Mouse (Mus musculus): ENCODE measurements at regions not wholly inside any gene's neighbourhood (a gene's known extent, or its start where the extent isn't known, plus 50 kb on each side); places are given as distances from the start of the nearest gene placed in this dataset.
A peak's percentile ranks its signal among the peaks of the same experiment; 100 is the strongest.

- Histone ChIP-seq H3K4me1 (ENCODE audit: control insufficient read depth, insufficient read depth, low read length) (no peaks in the 10 kb centered on the region), H3K27ac (replicated peaks; ENCODE audit: low read depth, low read length) (no peak overlapping the region), H3K36me3 (ENCODE audit: control insufficient read depth, insufficient read depth, low read length) (no peaks in the 10 kb centered on the region), H3K27me3 (ENCODE audit: control insufficient read depth, insufficient read depth, low read length) (no peaks in the 10 kb centered on the region), H3K9me3 (ENCODE audit: control insufficient read depth, low read length) (no peaks in the 10 kb centered on the region), H3K4me2 (replicated peaks; ENCODE audit: low read depth, low read length, severe bottlenecking) (no peak overlapping the region), H3K9ac (ENCODE audit: low read depth, low read length, severe bottlenecking) (no peak overlapping the region), H3K4me3 (replicated peaks; ENCODE audit: low read length) (no peak overlapping the region)
- DNase-seq (ENCODE audit: low spot score) = no peak
- no peak for ATAC-seq (ENCODE audit: low FRiP score, low read depth)
- no peak for TF ChIP-seq POLR2A (IDR thresholded peaks at IDR 0.05; ENCODE audit: borderline replicate concordance, extremely low read depth, insufficient read depth, insufficient read length)
- WGBS = 58% methylated on average over 3 of the region's 3 CpGs
Observed at GRCm38 (mm10) chr3:141140606-141141005, 71.5 kb downstream of the Pdha2 start.

DNA sequence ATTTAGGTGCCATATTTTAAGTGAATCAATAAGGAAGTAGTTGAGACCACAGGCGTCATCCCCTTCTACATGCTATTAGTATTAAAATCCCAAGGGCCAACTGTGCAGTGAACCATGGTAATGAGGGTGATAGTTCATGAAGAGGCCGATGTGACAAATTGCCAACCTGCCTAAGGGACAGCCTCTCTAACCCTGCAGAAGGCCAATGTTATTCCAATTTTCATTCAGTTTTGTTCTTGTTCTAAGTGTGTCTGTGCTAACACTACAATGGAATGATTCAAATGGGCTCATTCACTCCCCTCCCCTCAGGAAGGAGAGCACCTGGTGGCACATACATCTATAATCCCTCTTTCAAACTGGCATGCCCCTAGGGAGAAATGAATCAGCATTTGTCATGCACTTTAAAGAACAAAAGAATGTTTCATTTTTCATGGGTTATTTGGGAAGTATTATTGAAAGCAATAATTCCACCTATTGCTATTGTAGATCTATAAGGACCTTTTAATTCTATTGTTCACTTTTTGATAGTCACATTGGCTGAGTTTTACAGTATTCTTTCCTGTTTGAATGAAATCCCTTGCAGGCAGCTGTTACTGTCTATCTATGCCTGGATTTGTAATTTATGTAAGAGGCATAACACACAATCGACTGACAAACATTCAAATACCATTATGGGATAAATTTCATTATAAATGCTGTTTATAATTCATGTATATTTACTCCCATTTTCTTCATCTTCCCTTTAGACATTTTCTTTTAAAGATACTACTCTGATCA, 99.6 kb downstream of the Pdha2 start:
- TF ChIP-seq POLR2A (IDR thresholded peaks at IDR 0.05; ENCODE audit: borderline replicate concordance, extremely low read depth, insufficient read depth, insufficient read length) = no peak
- ATAC-seq (ENCODE audit: low FRiP score, low read depth) = peak; percentile 37; the same call in 1 of the 2 replicates
- no peaks in the 10 kb centered on the region for H3K36me3 ChIP-seq (ENCODE audit: control insufficient read depth, insufficient read depth, low read length)
- DNase-seq (ENCODE audit: low spot score) = no peak
- no peak overlapping the region for H3K9ac ChIP-seq (ENCODE audit: low read depth, low read length, severe bottlenecking)
- no peaks in the 10 kb centered on the region for H3K27me3 ChIP-seq (ENCODE audit: control insufficient read depth, insufficient read depth, low read length)
- H3K4me1 ChIP-seq (ENCODE audit: control insufficient read depth, insufficient read depth, low read length) = no peaks in the 10 kb centered on the region
- no peak overlapping the region for H3K4me2 ChIP-seq (replicated peaks; ENCODE audit: low read depth, low read length, severe bottlenecking)
- 58% methylated on average over 3 of the region's 3 CpGs for WGBS
- H3K9me3 ChIP-seq (ENCODE audit: control insufficient read depth, low read length) = no peaks in the 10 kb centered on the region
- H3K27ac ChIP-seq (replicated peaks; ENCODE audit: low read depth, low read length) = no peak overlapping the region
- H3K4me3 ChIP-seq (replicated peaks; ENCODE audit: low read length) = no peak overlapping the region

DNA sequence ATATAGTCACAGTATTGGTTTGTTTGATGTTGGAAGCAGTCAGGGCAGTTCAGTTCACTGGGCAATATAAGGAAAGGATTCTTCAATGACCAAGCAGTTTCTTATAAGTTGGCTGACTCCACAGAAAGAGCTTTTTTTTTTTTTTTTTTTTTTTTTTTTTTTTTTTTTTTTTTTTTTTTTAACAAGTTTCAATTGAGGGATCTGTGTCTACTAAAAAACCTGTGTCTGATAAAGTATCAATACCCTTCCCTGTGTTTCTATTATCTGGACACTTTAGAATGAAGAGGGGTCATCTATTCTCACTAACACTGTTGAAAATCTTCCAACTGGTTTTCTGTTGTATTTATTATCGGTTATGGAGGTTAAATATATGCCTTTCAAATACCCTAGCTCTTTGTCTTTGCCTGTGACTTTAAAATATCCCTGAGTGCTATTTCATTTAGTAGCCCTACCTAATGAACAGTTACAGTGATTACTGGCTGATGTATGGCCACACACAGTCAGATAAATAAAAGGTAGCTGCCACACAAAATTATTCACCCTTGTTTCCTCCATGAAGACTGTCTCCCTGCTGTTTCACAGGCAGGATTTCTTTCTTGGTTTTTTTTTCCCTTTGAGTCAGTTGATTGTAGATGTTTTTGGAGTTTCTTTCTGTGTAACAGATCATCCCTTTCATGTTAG, 100.3 kb downstream of the Pdha2 start:
- WGBS = 77% methylated on average over 1 of the region's 1 CpGs
- no peaks in the 10 kb centered on the region for H3K9me3 ChIP-seq (ENCODE audit: control insufficient read depth, low read length)
- H3K27ac ChIP-seq (replicated peaks; ENCODE audit: low read depth, low read length) = no peak overlapping the region
- H3K27me3 ChIP-seq (ENCODE audit: control insufficient read depth, insufficient read depth, low read length) = no peaks in the 10 kb centered on the region
- ATAC-seq (ENCODE audit: low FRiP score, low read depth) (no peak), DNase-seq (ENCODE audit: low spot score) (no peak)
- no peaks in the 10 kb centered on the region for H3K4me1 ChIP-seq (ENCODE audit: control insufficient read depth, insufficient read depth, low read length)
- no peak overlapping the region for H3K4me3 ChIP-seq (replicated peaks; ENCODE audit: low read length)
- no peaks in the 10 kb centered on the region for H3K36me3 ChIP-seq (ENCODE audit: control insufficient read depth, insufficient read depth, low read length)
- TF ChIP-seq POLR2A (IDR thresholded peaks at IDR 0.05; ENCODE audit: borderline replicate concordance, extremely low read depth, insufficient read depth, insufficient read length) = no peak
- no peak overlapping the region for H3K4me2 ChIP-seq (replicated peaks; ENCODE audit: low read depth, low read length, severe bottlenecking)
- H3K9ac ChIP-seq (ENCODE audit: low read depth, low read length, severe bottlenecking) = no peak overlapping the region
